In genomic region chr4:114477082-114477771, GRCm38 (mm10) we compare ENCODE assay signal across 8 mouse cellular contexts.
A peak's percentile ranks its signal among the peaks of the same experiment; 100 is the strongest.
DNase-seq lines count a peak whose midpoint lies in the region; ATAC-seq lines count a peak whose summit lies in the region.

No protein-coding gene starts in this region.

- no peaks in the 10 kb centered on the region for H3K9me3 ChIP-seq in heart, embryonic 10.5 days
- H3K9me3 ChIP-seq in embryonic facial prominence, embryonic 13.5 days = no peaks in the 10 kb centered on the region
- H3K9me3 ChIP-seq in hindbrain, embryonic 16.5 days (ENCODE audit: control insufficient read depth, low read length) = no peaks in the 10 kb centered on the region
- H3K9me3 ChIP-seq in midbrain, embryonic 14.5 days (ENCODE audit: control insufficient read depth, low read length) = no peaks in the 10 kb centered on the region

- H3K4me3 ChIP-seq in heart, embryonic 10.5 days = no peak overlapping the region
- H3K4me3 ChIP-seq in embryonic facial prominence, embryonic 13.5 days = no peak overlapping the region
- H3K4me3 ChIP-seq in hindbrain, embryonic 16.5 days (ENCODE audit: low read length) = no peak overlapping the region
- no peak overlapping the region for H3K4me3 ChIP-seq in midbrain, embryonic 14.5 days (replicated peaks; ENCODE audit: low read depth, low read length)

- no peaks in the 10 kb centered on the region for H3K36me3 ChIP-seq in heart, embryonic 10.5 days
- no peaks in the 10 kb centered on the region for H3K36me3 ChIP-seq in embryonic facial prominence, embryonic 13.5 days
- H3K36me3 ChIP-seq in hindbrain, embryonic 16.5 days (ENCODE audit: control insufficient read depth, insufficient read depth, low read length) = no peaks in the 10 kb centered on the region
- no peaks in the 10 kb centered on the region for H3K36me3 ChIP-seq in midbrain, embryonic 14.5 days (ENCODE audit: control insufficient read depth, insufficient read depth, low read length)

- ATAC-seq in embryonic facial prominence, embryonic 13.5 days (ENCODE audit: insufficient number of reproducible peaks, insufficient read depth, low FRiP score, low TSS enrichment, low read depth) = 0 out of 2 replicates have a peak, but pooled peaks have one; percentile 29
- peak; percentile 82 for ATAC-seq in hindbrain, embryonic 16.5 days
- ATAC-seq in midbrain, embryonic 14.5 days (ENCODE audit: low FRiP score, low TSS enrichment) = peak; percentile 43
- ATAC-seq in megakaryocyte progenitor cell, adult 5-6 weeks (replicated peaks; ENCODE audit: poor library complexity) = no peak

- intact Hi-C loops in heart, postnatal 25 days (cut with DNase I) = no loop called here

- H3K4me1 ChIP-seq in heart, embryonic 10.5 days = peaks cover 29% of the 10 kb centered on the region
- peaks cover 31% of the 10 kb centered on the region for H3K4me1 ChIP-seq in embryonic facial prominence, embryonic 13.5 days
- peaks cover 3% of the 10 kb centered on the region for H3K4me1 ChIP-seq in hindbrain, embryonic 16.5 days (ENCODE audit: control insufficient read depth, insufficient read depth, low read depth, low read length)
- 0 out of 2 replicates have a peak, but pooled peaks cover 8% of the 10 kb centered on the region for H3K4me1 ChIP-seq in midbrain, embryonic 14.5 days (ENCODE audit: control insufficient read depth, insufficient read depth, low read length)

- H3K9ac ChIP-seq in embryonic facial prominence, embryonic 13.5 days = no peak overlapping the region
- 0 out of 2 replicates have a peak overlapping the region, but pooled peaks have one; percentile 5 for H3K9ac ChIP-seq in hindbrain, embryonic 16.5 days (ENCODE audit: low read depth, low read length)
- 0 out of 2 replicates have a peak overlapping the region, but pooled peaks have one; percentile 26 for H3K9ac ChIP-seq in midbrain, embryonic 14.5 days (replicated peaks; ENCODE audit: low read length)

- peaks cover 85% of the 10 kb centered on the region for H3K27me3 ChIP-seq in heart, embryonic 10.5 days (ENCODE audit: insufficient read depth, poor library complexity, severe bottlenecking)
- peaks cover 61% of the 10 kb centered on the region for H3K27me3 ChIP-seq in embryonic facial prominence, embryonic 13.5 days
- H3K27me3 ChIP-seq in hindbrain, embryonic 16.5 days (replicated peaks; ENCODE audit: control insufficient read depth, insufficient read depth, low read length) = no peaks in the 10 kb centered on the region
- H3K27me3 ChIP-seq in midbrain, embryonic 14.5 days (ENCODE audit: control insufficient read depth, insufficient read depth, low read length) = no peaks in the 10 kb centered on the region

- H3K4me2 ChIP-seq in embryonic facial prominence, embryonic 13.5 days = no peak overlapping the region; the same call in 1 of the 2 replicates
- no peak overlapping the region for H3K4me2 ChIP-seq in hindbrain, embryonic 16.5 days (ENCODE audit: low read length)
- H3K4me2 ChIP-seq in midbrain, embryonic 14.5 days (ENCODE audit: low read length) = 0 out of 2 replicates have a peak overlapping the region, but pooled peaks have one; percentile 4

- H3K27ac ChIP-seq in heart, embryonic 10.5 days = 0 out of 2 replicates have a peak overlapping the region, but pooled peaks have one; percentile 29
- no peak overlapping the region for H3K27ac ChIP-seq in embryonic facial prominence, embryonic 13.5 days
- 0 out of 2 replicates have a peak overlapping the region, but pooled peaks have one; percentile 3 for H3K27ac ChIP-seq in hindbrain, embryonic 16.5 days (ENCODE audit: low read depth, low read length)
- H3K27ac ChIP-seq in midbrain, embryonic 14.5 days (replicated peaks; ENCODE audit: low read depth, low read length) = peak overlapping the region; percentile 55

- no peak for DNase-seq in heart, embryonic 10.5 days (ENCODE audit: low spot score)
- DNase-seq in heart, postnatal 25 days (ENCODE audit: low spot score) = no peak
- DNase-seq in midbrain, embryonic 14.5 days = peak; percentile 50
- DNase-seq in adrenal gland, adult 2 months = no peak
- DNase-seq in spleen, adult 12 weeks (ENCODE audit: low spot score) = no peak

- WGBS in heart, embryonic 10.5 days = 25% methylated on average over 11 of the region's 11 CpGs
- WGBS in embryonic facial prominence, embryonic 13.5 days = 26% methylated on average over 11 of the region's 11 CpGs
- 30% methylated on average over 11 of the region's 11 CpGs for WGBS in hindbrain, embryonic 16.5 days
- 22% methylated on average over 11 of the region's 11 CpGs for WGBS in midbrain, embryonic 14.5 days
